Mouse (Mus musculus): Measurements from ENCODE around the gene Mfap1b.
"Not testable (repeated sequence)": the region's sequence is repeated elsewhere in the genome, so short reads cannot be mapped to it uniquely, and the experiment has no call there.

- not testable (repeated sequence) for TF ChIP-seq CTCF (IDR thresholded peaks at IDR 0.05; ENCODE audit: control insufficient read depth, insufficient read depth, low read length); POLR2A (IDR thresholded peaks at IDR 0.05; ENCODE audit: borderline replicate concordance, control insufficient read depth, low read depth, low read length)
These were observed 1.1 kb downstream of the Mfap1b start for GRCm38 (mm10) chr2:121472783-121473182.
